Mouse (Mus musculus): Measurements from ENCODE around the gene Osbpl10. TPM values are rescaled to one million over a fixed set of nuclear protein-coding genes. Genes with fewer than 3 reads are reported as not detected.
"Not testable (repeated sequence)": the region's sequence is repeated elsewhere in the genome, so short reads cannot be mapped to it uniquely, and the experiment has no call there.

The Osbpl10 gene
- polyA plus RNA-seq, 1 experiment from 2014 or later, result 0.07 TPM

DNA sequence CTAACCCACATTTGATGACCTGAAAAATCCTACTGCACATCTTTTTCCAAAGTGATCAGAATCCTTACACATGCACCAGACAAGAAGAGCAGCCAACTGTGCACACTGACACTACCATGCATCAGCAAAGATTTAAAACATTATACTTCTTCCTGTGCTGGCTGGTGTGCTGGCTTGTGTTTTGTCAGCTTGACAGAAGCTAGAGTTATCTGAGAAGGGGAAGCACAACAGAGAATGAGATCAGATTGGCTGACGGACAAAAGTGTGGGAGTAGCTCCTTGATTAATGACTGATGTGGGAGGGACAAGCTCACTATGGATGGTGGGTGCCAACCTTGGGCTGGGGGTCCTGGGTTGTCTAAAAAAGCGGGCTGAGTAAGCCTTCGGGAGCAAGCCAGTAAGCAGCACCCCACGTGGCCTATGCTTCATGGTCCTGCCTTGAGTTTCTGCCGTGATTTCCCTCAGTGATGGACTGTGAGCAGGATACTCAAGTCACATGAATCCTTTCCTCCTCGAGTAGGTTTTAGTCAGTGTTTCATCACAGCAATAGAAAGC lies 279.4 kb downstream of the Osbpl10 start:
- WGBS (ENCODE audit: insufficient replicate concordance), result 82% methylated on average over 6 of the region's 6 CpGs
- Histone ChIP-seq H3K4me1 (ENCODE audit: insufficient read depth) (no peaks in the 10 kb centered on the region), H3K36me3 (replicated peaks; ENCODE audit: insufficient read depth, low read length) (peaks cover 55% of the 10 kb centered on the region), H3K27me3 (ENCODE audit: insufficient read depth, low read length) (no peaks in the 10 kb centered on the region), H3K4me2 (ENCODE audit: low read depth, low read length) (no peak overlapping the region), H3K27ac (ENCODE audit: low read depth) (no peak overlapping the region), H3K9ac (replicated peaks) (no peak overlapping the region), H3K4me3 (ENCODE audit: low read depth, low read length) (no peak overlapping the region), H3K9me3 (ENCODE audit: low read length) (no peaks in the 10 kb centered on the region)
- DNase-seq (no peak), ATAC-seq (no peak)
- no peak for TF ChIP-seq EP300 (IDR thresholded peaks at IDR 0.05; ENCODE audit: low read depth)
- TF ChIP-seq CTCF (IDR thresholded peaks at IDR 0.05; ENCODE audit: low read depth), result no peak

DNA sequence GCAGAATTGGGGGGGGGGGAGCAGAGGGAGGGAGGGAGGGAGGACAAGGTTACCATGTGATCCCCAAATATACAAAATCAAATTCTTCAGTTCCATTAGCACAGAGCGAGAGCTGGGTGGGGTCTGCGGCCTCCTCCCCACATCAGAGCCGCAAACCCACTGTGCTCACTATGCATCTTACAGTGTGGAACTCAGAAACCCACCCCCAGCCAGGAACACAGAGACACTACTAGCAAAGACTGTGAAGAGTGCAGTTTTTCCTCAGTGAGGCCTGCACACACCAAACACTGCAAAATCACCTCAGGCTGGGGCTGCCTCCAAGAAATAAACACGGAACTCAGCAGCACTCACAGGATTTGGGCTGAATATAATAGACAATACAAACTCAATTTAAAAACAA lies 281.5 kb downstream of the Osbpl10 start:
- no peaks in the 10 kb centered on the region for H3K4me1 ChIP-seq (ENCODE audit: insufficient read depth)
- no peaks in the 10 kb centered on the region for H3K27me3 ChIP-seq (ENCODE audit: insufficient read depth, low read length)
- H3K4me3 ChIP-seq (ENCODE audit: low read depth, low read length), result no peak overlapping the region
- no peaks in the 10 kb centered on the region for H3K9me3 ChIP-seq (ENCODE audit: low read length)
- no peak for DNase-seq
- no peak overlapping the region for H3K27ac ChIP-seq (ENCODE audit: low read depth)
- TF ChIP-seq EP300 (IDR thresholded peaks at IDR 0.05; ENCODE audit: low read depth) (no peak), CTCF (IDR thresholded peaks at IDR 0.05; ENCODE audit: low read depth) (no peak)
- no peak for ATAC-seq
- H3K36me3 ChIP-seq (replicated peaks; ENCODE audit: insufficient read depth, low read length), result peaks cover 40% of the 10 kb centered on the region
- 85% methylated on average over 4 of the region's 4 CpGs for WGBS (ENCODE audit: insufficient replicate concordance)
- no peak overlapping the region for H3K9ac ChIP-seq (replicated peaks)
- no peak overlapping the region for H3K4me2 ChIP-seq (ENCODE audit: low read depth, low read length)

DNA sequence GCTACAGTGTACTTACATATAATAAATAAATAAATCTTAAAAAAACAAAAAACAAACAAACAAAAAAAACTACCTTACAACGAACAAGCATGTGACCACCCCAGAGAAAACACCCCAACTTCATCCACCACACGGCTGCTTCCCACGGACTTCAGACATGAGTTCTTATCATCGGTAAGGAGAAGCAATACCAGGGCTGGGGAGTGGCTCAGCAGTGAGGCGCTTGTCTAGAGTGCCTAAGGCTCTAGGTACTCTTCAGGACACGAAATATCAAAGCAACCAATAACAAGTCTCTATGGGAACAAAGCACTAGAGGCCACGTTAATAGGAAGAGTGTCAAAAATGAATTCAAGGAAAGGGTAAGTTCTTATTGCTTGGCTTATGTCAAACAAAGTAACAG lies 282.1 kb downstream of the Osbpl10 start:
- Histone ChIP-seq H3K4me1 (ENCODE audit: insufficient read depth) (no peaks in the 10 kb centered on the region), H3K27ac (ENCODE audit: low read depth) (no peak overlapping the region), H3K36me3 (replicated peaks; ENCODE audit: insufficient read depth, low read length) (peaks cover 38% of the 10 kb centered on the region), H3K4me2 (ENCODE audit: low read depth, low read length) (no peak overlapping the region), H3K9me3 (ENCODE audit: low read length) (no peaks in the 10 kb centered on the region), H3K4me3 (ENCODE audit: low read depth, low read length) (no peak overlapping the region), H3K27me3 (ENCODE audit: insufficient read depth, low read length) (no peaks in the 10 kb centered on the region), H3K9ac (replicated peaks) (no peak overlapping the region)
- no peak for ATAC-seq
- TF ChIP-seq EP300 (IDR thresholded peaks at IDR 0.05; ENCODE audit: low read depth) (no peak), CTCF (IDR thresholded peaks at IDR 0.05; ENCODE audit: low read depth) (no peak)
- no peak for DNase-seq
- WGBS (ENCODE audit: insufficient replicate concordance), result 67% methylated on average over 7 of the region's 7 CpGs

DNA sequence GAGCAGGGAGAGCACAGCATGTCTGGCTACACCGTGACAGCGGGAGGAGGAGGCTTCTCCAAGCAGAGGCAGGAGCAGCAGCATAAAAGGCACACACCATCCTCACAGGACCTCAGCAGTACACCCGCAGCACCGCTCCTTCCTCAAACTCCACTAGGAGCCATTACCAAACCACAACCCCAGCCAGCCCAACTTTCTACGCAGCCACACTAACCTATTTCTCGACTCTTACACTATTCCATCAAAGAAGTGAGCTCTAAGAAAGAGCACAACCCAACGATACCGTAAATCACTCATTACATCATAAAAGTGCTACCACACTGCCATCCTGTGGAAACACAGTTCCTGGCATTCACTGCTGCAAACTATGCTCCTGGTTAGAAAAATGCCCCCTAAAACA lies 283.1 kb downstream of the Osbpl10 start:
- DNase-seq, result no peak
- 71% methylated on average over 8 of the region's 8 CpGs for WGBS (ENCODE audit: insufficient replicate concordance)

DNA sequence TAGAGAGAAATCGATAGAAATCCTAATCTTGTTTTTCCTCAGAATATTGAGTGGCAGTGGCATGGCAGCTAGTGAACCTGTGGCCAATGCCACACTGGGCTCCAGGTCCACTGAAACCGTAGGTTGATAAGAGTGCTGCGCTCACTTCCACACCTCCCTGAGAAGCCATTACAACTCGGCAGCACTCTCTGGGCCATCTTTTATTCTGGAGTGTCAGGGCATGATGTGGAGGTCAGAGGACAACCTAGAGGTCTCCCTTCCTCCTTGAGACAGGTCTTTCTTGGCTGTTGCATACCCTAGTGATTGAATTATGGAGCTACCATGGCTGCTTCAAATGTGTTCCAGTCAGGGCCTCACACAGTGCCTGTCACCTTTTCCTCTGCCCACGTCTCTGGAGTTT lies 283.5 kb downstream of the Osbpl10 start:
- Histone ChIP-seq H3K9me3 (ENCODE audit: low read length) (no peaks in the 10 kb centered on the region), H3K27ac (ENCODE audit: low read depth) (no peak overlapping the region), H3K4me2 (ENCODE audit: low read depth, low read length) (no peak overlapping the region), H3K27me3 (ENCODE audit: insufficient read depth, low read length) (no peaks in the 10 kb centered on the region), H3K9ac (replicated peaks) (no peak overlapping the region), H3K4me1 (ENCODE audit: insufficient read depth) (no peaks in the 10 kb centered on the region), H3K4me3 (ENCODE audit: low read depth, low read length) (no peak overlapping the region), H3K36me3 (replicated peaks; ENCODE audit: insufficient read depth, low read length) (peaks cover 37% of the 10 kb centered on the region)
- no peak for ATAC-seq
- TF ChIP-seq CTCF (IDR thresholded peaks at IDR 0.05; ENCODE audit: low read depth), result no peak
- no peak for TF ChIP-seq EP300 (IDR thresholded peaks at IDR 0.05; ENCODE audit: low read depth)
- 76% methylated on average over 5 of the region's 5 CpGs for WGBS (ENCODE audit: insufficient replicate concordance)
- DNase-seq, result no peak

More for the DNA sequence above, 283.1 kb downstream of the Osbpl10 start:
- no peak overlapping the region for H3K27ac ChIP-seq (ENCODE audit: low read depth)
- TF ChIP-seq EP300 (IDR thresholded peaks at IDR 0.05; ENCODE audit: low read depth) (no peak), CTCF (IDR thresholded peaks at IDR 0.05; ENCODE audit: low read depth) (peak; percentile 50)
- no peaks in the 10 kb centered on the region for H3K27me3 ChIP-seq (ENCODE audit: insufficient read depth, low read length)
- H3K4me3 ChIP-seq (ENCODE audit: low read depth, low read length), result no peak overlapping the region
- no peaks in the 10 kb centered on the region for H3K9me3 ChIP-seq (ENCODE audit: low read length)
- no peaks in the 10 kb centered on the region for H3K4me1 ChIP-seq (ENCODE audit: insufficient read depth)
- ATAC-seq, result no peak
- peaks cover 38% of the 10 kb centered on the region for H3K36me3 ChIP-seq (replicated peaks; ENCODE audit: insufficient read depth, low read length)
- no peak overlapping the region for H3K4me2 ChIP-seq (ENCODE audit: low read depth, low read length)
- no peak overlapping the region for H3K9ac ChIP-seq (replicated peaks)

DNA sequence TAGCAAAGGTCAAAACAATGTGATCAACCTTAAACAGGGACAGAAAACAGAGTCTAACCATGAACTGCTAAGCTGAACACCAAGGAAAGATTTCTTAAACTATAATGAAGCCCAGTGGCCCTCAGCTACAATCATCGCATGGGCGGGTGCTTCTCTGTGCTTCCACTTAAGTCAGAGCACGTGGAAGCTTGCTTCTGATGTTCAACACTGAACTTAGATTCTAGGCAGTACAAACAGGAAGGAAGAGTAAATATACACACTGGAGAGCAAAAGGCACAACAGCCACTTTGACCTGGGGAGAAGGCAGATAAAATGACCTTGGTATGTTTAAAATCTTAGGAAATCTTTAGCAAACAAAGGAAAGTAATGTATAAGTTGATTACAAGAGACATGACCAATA lies 293.2 kb downstream of the Osbpl10 start:
- Histone ChIP-seq H3K9me3 (ENCODE audit: low read length) (no peaks in the 10 kb centered on the region), H3K9ac (replicated peaks) (no peak overlapping the region), H3K4me3 (ENCODE audit: low read depth, low read length) (no peak overlapping the region), H3K36me3 (replicated peaks; ENCODE audit: insufficient read depth, low read length) (peaks cover 19% of the 10 kb centered on the region), H3K27ac (ENCODE audit: low read depth) (peak overlapping the region; percentile 60; the same call in 1 of the 2 replicates), H3K4me2 (ENCODE audit: low read depth, low read length) (no peak overlapping the region), H3K4me1 (ENCODE audit: insufficient read depth) (peaks cover 3% of the 10 kb centered on the region; the same call in 1 of the 2 replicates), H3K27me3 (ENCODE audit: insufficient read depth, low read length) (no peaks in the 10 kb centered on the region)
- peak; percentile 70 for ATAC-seq
- TF ChIP-seq CTCF (IDR thresholded peaks at IDR 0.05; ENCODE audit: low read depth) (no peak), EP300 (IDR thresholded peaks at IDR 0.05; ENCODE audit: low read depth) (no peak)
- WGBS (ENCODE audit: insufficient replicate concordance), result 74% methylated on average over 3 of the region's 3 CpGs
- DNase-seq, result no peak

DNA sequence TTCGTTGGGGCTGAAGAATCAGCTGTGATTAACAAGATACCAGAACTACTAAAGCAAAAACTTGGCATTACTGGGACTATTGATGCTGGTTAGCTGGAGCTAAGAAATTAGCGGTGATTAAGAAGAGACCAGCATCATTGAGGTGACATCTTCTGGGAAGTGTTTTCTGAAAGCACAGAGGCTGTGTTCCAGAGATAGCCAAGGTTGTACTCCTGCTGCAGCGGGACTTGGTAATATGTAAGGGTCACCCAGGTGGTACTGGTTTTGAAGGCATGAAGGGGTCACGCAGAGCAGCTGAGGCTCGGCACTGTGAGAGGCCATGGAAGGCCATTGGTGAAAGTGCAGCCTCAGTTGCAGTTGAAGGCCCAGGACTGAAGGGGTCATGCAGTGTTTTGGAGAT lies 294.1 kb downstream of the Osbpl10 start:
- H3K9ac ChIP-seq (replicated peaks); ATAC-seq; H3K4me2 ChIP-seq (ENCODE audit: low read depth, low read length); H3K4me1 ChIP-seq (ENCODE audit: insufficient read depth); H3K27ac ChIP-seq (ENCODE audit: low read depth); H3K4me3 ChIP-seq (ENCODE audit: low read depth, low read length); H3K9me3 ChIP-seq (ENCODE audit: low read length); DNase-seq; H3K27me3 ChIP-seq (ENCODE audit: insufficient read depth, low read length): not testable (repeated sequence)
- peaks cover 20% of the 10 kb centered on the region for H3K36me3 ChIP-seq (replicated peaks; ENCODE audit: insufficient read depth, low read length)
- 70% methylated on average over 1 of the region's 5 CpGs for WGBS (ENCODE audit: insufficient replicate concordance)

Data from liver, postnatal 0 days (tissue).